Mouse (Mus musculus): ENCODE data around the gene Dupd1.

Dupd1 gene

DNA sequence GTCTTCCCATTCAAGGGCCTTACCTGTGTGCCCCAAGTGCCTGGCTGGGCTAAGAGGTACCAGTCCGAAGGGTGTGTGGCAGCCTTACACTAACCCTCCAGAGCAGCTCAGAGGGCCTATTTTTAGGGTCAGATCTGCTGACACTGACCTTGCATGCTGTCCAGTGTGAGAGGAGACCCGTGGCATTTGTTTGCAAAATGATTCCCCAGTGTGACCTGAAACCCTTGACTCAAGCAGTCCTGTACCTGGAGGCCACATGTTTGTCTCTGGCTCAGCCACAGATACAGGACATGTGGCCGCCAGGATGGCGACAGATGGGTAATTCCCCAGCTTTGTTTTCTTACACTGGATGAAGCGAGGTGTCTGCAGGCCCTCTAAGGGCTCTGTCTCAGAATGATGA is at the start of gene Dupd1:
Gene Dupd1, minus strand, starts transcription at position 91 of the 400 bp plus-strand sequence.
- no peak for TF ChIP-seq GATA4 (IDR thresholded peaks at IDR 0.05; ENCODE audit: insufficient replicate concordance, low read length)

DNA sequence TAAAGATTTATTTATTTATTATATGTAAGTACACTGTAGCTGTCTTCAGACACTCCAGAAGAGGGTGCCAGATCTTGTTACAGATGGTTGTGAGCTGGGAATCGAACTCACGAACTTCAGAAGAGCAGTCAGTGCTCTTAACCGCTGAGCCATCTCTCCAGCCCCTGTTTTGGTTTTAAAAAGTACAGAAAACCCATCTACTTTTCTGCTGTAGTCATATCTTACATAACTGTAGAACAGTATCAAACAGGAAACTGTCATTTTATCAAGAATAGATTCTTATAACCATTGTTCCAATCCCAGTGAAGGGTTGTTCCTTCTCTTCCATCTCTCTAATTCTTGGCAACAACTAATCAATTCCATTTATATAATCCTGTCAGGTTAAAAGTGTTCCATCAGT is 49.4 kb upstream of the Dupd1 start:
- no peak for TF ChIP-seq GATA4 (IDR thresholded peaks at IDR 0.05; ENCODE audit: insufficient replicate concordance, low read length)

DNA sequence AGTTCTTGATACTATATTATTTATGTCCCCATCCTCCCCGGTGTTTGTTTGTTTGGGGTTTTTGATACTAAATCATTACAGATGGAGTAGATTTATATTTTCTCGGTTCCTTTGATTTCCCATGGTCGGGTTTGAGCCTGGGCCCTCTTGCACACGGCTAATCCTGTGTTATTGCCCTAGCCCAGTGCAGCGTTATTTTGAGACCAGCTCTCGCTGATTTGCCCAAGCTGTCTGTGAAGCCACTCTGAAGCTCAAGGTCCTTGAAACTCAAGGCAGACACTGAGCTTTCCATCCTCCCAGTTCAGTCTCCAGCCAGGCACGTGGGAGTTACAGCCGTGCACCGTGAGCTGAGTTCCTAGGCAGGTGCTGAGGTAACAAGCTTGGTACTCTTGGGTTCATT is 47.2 kb upstream of the Dupd1 start:
- no peak for TF ChIP-seq GATA4 (IDR thresholded peaks at IDR 0.05; ENCODE audit: insufficient replicate concordance, low read length)

DNA sequence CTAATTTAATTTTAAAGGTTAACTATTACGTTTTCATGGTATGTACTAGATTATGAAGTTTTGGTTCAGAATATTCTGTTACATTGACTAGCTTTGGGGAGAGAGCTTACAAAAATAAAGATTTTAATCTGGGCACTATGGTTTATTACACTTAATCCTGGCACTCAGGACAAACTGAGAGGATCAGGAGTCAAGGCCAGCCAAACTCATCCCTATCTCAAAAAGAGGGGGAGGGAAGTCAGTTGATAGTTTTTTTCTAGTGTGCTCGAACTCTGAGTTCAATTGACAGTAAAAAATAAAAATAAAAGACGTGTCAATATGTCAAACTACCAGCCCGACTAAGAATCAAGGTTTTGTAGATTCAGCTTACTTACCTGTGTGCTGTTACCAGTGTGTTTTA is 39.0 kb upstream of the Dupd1 start:
- TF ChIP-seq GATA4 (IDR thresholded peaks at IDR 0.05; ENCODE audit: insufficient replicate concordance, low read length): no peak

DNA sequence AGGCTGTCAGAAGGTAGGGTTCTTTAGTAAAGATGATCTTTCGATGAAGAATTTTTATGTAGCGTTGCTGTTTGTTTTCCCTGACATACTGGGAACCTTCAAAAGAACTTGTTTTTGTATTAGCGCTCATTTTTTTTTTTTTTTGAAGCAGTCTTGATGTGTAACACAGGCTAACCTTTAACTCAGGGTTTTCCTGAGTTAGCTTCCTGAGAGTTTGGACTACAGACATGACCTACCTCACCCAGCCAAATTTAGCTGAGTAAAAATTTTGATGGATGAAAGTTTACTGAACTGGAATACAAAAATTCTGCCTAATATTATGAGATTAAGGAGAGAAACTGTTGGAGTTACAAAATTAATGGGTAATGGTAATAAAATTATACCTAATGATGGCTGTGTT is 38.0 kb upstream of the Dupd1 start:
- TF ChIP-seq GATA4 (IDR thresholded peaks at IDR 0.05; ENCODE audit: insufficient replicate concordance, low read length): no peak

DNA sequence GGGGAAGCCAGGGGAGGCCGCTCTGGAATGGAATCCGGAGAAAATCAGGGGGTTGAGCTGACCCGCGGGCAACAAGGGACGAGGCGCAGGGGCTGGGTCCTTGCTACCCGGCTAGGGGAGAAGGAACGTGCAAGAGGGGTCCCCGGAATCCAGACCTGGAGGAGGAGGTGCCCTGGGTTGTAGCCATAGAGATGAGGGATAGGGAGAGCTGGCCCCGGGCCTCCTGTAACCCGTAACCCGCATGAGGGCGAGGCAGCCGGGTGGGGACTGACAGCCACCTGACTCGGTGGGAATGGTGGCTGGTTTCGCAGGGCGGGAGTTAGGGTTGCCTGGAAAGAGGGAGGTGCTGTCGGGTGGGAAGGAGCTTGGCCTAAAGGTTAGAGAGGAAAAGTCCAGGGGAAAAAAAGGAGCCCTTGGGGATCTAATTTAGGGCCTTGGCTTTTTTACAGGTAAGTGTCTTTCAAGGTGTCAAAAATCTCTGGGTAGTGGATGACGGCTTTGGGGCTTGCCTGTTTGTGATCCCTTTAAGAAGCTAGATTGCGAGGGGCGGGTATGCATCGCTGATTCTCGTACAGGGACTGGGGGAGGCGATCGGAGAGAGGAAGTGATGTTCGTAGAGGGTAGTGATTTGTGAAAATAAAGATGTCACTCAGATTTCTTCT is 36.6 kb upstream of the Dupd1 start, which contains the start of gene Dusp13:
Gene Dusp13, minus strand, starts transcription at position 301 of the 662 bp plus-strand sequence.
- no peak for TF ChIP-seq GATA4 (IDR thresholded peaks at IDR 0.05; ENCODE audit: insufficient replicate concordance, low read length)

DNA sequence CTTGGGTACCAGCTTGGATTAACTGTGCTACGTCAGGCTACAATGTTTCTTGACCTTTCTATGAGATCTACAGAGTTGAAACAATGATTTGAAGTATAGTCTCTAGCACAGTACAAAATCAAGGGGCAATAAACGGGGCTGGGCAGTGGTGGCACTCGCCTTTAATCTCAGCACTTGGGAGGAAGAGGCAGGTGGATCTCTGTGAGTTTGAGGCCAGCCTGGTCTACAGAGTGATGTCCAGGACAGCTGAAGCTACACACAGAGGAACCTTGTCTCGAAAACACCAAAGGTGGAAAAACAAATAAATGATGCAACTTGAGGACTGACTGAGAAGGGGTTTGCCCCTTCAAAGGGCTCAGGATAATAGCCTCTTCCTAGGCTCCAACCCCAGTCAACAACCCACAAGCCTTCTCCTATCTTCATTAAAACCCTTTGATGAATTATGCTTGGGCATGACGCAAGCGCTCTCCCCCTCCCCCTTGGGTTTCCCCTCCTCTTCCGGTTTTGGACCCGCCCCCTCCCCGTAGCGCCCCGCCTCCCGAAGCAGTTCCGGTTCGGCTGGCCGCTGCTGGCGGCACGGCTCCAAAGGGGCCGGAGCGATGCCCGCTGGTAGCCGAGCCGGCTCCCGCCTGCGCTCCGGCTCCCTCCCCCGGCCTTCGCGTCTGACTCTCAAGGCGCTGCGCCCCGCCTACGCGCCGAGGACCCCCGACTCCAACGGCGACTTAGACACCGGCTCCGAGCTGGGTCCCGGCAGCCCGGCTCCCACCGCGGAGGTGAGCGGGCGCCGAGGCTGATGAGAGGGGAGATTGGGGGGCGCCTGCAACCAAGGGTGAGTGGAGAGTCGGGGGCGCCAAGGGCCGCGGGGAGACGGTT is 35.9 kb upstream of the Dupd1 start, which contains the start of gene Samd8:
Gene Samd8, plus strand, starts transcription at position 524 of the 873 bp plus-strand sequence.
- no peak for TF ChIP-seq GATA4 (IDR thresholded peaks at IDR 0.05; ENCODE audit: insufficient replicate concordance, low read length)

DNA sequence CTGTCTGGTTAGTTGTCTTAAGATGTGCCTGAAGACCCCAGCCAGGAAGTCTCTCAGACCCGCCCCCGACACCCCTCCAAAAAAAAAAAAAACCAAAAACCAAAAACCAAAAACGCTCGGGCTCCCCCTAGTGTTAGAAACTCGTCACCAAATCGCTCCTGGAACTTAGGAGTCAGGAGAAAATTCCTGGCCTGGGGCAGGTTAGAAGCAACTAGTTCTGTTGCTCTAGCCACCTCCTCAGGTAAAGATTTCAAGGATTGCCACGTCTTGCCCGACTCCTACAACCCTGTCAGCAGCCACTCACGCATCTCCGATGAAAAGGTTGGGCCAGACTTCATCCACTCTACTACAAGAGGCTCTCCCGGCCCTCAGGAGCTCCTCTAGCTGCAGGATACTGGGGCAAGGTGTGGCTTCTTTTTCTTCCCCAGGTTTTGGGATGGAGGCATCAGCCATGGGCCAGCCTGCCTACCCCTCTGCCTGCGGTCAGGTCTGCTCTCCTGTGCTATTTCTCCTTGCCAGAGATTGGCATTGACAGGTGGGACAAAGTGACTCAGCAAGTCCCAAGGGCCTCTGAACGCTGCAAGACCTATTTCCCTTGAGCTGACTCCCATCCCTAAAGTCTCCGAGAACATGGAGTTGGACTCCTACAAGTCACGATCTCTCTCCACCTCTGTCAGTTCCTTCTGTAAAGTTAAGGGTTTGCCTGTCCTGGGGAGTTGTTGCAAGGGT is 33.9 kb upstream of the Dupd1 start:
- no peak for TF ChIP-seq GATA4 (IDR thresholded peaks at IDR 0.05; ENCODE audit: insufficient replicate concordance, low read length)

DNA sequence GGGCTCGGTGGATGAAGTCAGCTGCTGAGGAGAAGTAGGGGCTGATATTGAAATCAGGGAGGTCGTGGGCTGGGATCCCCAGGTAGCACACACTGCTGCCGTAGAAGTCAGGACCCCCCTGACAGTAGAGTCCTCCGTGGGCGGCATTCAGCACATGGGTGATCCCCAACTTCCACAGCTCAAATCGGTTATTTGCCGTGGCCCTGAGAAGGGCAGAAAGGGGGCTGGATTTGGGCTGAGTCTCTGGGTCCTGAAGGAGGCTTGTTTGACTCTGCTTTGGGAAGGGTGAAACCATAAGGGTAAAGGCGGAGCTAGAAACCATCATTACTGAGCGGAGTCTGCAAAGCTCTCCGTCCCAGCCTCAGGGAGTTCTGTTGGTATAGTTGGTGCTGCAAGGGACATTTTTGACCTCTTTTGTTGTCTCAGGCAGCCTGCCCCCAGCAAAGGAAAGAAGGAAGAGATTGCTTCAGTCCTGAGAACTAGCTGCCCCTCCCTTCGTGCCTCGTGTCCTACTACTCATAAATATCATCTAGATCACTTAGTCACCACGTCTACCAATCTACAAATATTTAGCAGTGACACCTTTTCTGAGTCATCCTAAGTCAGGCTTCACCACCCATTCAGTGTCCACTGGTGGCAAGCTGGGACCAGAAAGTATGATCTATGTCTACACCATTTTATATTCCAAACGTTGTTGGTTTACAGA is 33.2 kb upstream of the Dupd1 start:
- TF ChIP-seq GATA4 (IDR thresholded peaks at IDR 0.05; ENCODE audit: insufficient replicate concordance, low read length): no peak

DNA sequence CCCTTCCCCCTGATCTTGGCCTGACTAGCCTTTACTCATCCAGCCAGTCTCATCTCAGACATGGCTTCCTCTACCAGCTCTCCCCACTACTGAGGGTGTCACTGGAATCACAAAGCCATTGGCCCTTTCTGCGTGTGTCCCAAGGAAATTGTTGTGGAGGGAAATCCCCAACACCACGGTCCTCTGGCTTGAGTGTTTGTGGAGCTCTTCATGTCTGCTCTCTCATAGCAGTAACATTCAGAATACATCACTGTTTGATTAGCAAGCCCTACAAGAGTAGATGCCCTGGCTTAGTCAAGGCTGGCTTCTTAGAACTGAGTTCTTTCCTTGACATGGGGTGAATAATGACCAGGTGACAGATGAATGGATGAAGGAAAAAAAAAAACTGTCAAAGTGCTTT is 32.5 kb upstream of the Dupd1 start:
- no peak for TF ChIP-seq GATA4 (IDR thresholded peaks at IDR 0.05; ENCODE audit: insufficient replicate concordance, low read length)

DNA sequence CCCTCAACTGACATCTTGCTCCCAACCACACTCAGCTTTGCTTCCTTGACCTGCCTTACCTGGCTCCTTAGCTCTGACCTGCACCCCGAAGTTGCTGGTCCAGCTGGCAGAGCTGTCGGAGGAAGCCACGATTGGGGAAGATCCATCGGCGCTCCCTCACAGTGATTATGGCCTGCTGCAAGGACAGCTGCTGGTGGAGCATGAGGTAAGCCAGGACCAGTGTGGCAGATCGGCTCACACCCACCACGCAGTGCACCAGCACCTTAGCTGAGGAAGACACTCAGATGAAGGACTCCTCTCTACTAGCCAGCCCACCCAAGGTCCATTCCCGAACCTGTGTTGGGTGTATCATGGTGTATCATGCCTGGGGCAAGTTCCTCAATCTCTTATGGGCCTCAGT is 31.9 kb upstream of the Dupd1 start:
- TF ChIP-seq GATA4 (IDR thresholded peaks at IDR 0.05; ENCODE audit: insufficient replicate concordance, low read length): no peak

DNA sequence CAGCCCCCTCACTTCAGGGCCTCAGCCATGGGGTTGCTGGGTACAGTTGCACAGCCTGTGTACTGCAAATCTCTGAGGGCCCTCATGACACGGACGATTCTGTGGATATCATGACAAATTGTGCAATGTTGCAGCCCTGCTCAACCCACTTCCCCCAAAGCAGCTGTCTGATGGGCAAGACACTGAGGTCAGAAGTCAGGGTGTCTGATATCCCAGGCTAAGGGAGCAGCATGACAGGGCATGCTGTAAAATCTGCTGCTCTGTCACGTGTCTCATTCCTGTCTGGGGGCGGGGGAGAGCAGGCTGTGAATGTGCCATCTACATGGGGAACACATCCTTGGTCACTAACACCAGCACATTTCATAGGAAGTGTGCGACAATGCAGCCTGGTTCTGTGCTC is 30.8 kb upstream of the Dupd1 start:
- TF ChIP-seq GATA4 (IDR thresholded peaks at IDR 0.05; ENCODE audit: insufficient replicate concordance, low read length): no peak

DNA sequence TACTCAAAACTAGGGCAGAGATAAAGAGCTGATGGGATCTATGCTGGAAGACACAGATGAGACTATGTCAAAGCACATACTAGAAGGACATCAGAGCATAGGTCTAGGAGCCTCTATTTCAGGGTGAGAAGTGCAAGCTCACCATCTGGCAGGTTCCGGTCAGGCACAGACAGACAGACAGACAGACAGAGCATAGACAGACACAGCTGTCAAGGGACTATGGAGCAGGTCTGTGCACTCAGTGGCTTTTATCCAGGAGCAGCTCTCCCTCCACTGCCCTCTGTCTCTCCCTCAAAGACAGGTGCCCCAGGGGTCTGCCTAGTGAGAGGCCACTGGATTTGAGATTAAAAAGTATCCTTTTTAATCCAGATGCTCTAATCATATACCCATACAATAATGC is 29.8 kb upstream of the Dupd1 start:
- TF ChIP-seq GATA4 (IDR thresholded peaks at IDR 0.05; ENCODE audit: insufficient replicate concordance, low read length): no peak

DNA sequence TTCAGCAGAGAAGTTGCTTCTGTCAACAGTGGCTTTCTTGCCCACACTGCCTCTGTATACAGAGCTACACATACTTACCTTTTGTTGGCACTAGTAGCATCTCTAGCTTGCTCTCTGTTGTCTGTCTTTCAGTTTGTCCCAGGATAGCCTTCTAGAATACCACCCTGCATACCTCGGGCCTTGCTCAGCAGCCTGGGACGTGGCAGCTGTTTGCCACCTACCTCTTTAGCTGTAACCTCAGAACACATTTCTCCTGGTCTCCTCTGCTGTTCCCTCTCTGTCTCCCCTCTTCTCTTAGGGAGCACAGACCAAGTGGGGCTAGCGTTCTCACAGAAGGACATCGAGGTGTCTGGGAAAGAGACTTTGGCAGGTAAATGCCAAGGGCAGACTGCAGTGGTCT is 28.1 kb upstream of the Dupd1 start:
- TF ChIP-seq GATA4 (IDR thresholded peaks at IDR 0.05; ENCODE audit: insufficient replicate concordance, low read length): no peak

DNA sequence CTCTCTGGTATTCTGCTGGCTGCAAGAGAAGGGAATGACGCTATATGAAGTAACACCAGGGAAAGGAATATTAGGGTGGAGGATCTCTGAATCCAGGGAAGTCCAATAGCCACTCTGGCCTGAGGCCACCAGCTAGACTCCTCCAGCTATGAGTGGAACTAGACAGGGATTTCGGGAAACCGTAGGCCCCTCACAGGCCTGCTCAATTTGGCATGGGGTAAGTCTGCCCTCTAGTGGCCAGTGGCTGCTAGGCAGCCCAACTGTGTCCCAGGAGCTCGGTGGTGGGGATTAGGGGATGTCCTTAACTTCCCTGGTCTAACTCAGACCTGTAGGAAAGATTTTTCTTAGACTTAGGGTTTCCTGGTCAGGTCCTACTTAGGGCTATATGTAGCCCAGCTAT is 27.4 kb upstream of the Dupd1 start:
- TF ChIP-seq GATA4 (IDR thresholded peaks at IDR 0.05; ENCODE audit: insufficient replicate concordance, low read length): no peak
